Mouse (Mus musculus): ENCODE results near the gene Hk3. TPM values are rescaled to one million over a fixed set of nuclear protein-coding genes. Genes with fewer than 3 reads are reported as not detected.

Gene Hk3
- polyA plus RNA-seq, 1 experiment: not detected

DNA sequence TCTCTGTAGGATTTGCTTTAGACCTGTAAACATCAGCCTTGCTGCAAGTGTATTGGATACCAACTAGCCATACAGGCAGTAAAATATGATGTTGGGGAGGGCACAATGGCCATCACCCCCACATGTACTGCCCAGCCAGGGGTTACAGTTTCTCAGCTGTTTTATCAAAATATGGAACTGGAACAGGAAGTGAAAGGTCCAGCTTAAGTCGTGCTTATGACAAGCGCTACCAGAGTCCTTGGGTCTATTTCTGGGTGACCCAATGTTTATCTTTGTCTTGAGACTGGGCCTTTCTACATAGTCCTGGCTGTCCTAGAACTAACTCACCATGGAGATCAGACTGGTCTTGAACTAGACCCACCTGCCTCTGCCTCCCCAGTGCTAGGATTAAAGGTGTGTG lies 3.0 kb upstream of the Hk3 start:
- H3K27ac ChIP-seq (ENCODE audit: insufficient read depth, low read length): no peak overlapping the region
- H3K9me3 ChIP-seq (replicated peaks; ENCODE audit: control insufficient read depth, insufficient read depth, low read length, poor library complexity, severe bottlenecking): 0 out of 2 replicates have a peak, but pooled peaks cover 2% of the 10 kb centered on the region
- H3K4me3 ChIP-seq (ENCODE audit: low read depth, low read length): no peak overlapping the region
- peaks cover 6% of the 10 kb centered on the region for H3K4me1 ChIP-seq (ENCODE audit: control insufficient read depth, insufficient read depth, low read length)
- H3K9ac ChIP-seq (ENCODE audit: low read depth, poor library complexity, severe bottlenecking): no peak overlapping the region
- peaks cover 4% of the 10 kb centered on the region; the same call in 1 of the 2 replicates for H3K36me3 ChIP-seq (ENCODE audit: control insufficient read depth, insufficient read depth, low read length, poor library complexity, severe bottlenecking)
- TF ChIP-seq POLR2A (IDR thresholded peaks at IDR 0.05; ENCODE audit: insufficient read depth, low read length): no peak
- no peak for TF ChIP-seq EP300 (IDR thresholded peaks at IDR 0.05; ENCODE audit: insufficient read depth, low read depth, low read length)
- TF ChIP-seq CTCF (IDR thresholded peaks at IDR 0.05; ENCODE audit: low read depth, low read length): no peak
- H3K27me3 ChIP-seq (ENCODE audit: control insufficient read depth, insufficient read depth, low read length, poor library complexity, severe bottlenecking): no peaks in the 10 kb centered on the region

DNA sequence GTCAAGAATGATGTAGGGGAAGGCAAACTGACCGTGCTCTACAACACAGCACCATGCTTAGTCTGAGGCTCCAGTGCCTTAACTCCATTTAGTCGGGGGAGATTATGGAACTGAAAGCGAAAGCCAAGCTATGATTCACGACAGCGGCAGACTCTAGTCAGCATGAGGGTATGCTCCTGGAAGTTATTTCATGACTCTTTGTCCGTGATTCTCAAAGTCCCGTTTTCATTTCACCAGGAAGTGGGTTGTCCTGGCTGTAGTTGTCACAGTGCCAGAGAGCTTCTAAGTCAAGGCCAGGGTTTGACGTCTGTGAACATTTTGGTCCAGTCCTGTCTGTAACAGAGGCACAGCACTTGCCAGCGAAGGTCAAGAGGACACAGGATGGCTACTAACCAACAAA lies 1.5 kb upstream of the Hk3 start:
- H3K9ac ChIP-seq (ENCODE audit: low read depth, poor library complexity, severe bottlenecking): no peak overlapping the region
- H3K9me3 ChIP-seq (replicated peaks; ENCODE audit: control insufficient read depth, insufficient read depth, low read length, poor library complexity, severe bottlenecking): 0 out of 2 replicates have a peak, but pooled peaks cover 2% of the 10 kb centered on the region
- H3K4me1 ChIP-seq (ENCODE audit: control insufficient read depth, insufficient read depth, low read length): peaks cover 6% of the 10 kb centered on the region
- H3K4me3 ChIP-seq (ENCODE audit: low read depth, low read length): no peak overlapping the region
- no peaks in the 10 kb centered on the region for H3K36me3 ChIP-seq (ENCODE audit: control insufficient read depth, insufficient read depth, low read length, poor library complexity, severe bottlenecking)
- no peak overlapping the region; the same call in 1 of the 2 replicates for H3K27ac ChIP-seq (ENCODE audit: insufficient read depth, low read length)
- no peaks in the 10 kb centered on the region for H3K27me3 ChIP-seq (ENCODE audit: control insufficient read depth, insufficient read depth, low read length, poor library complexity, severe bottlenecking)
- TF ChIP-seq CTCF (IDR thresholded peaks at IDR 0.05; ENCODE audit: low read depth, low read length) (no peak), POLR2A (IDR thresholded peaks at IDR 0.05; ENCODE audit: insufficient read depth, low read length) (no peak), EP300 (IDR thresholded peaks at IDR 0.05; ENCODE audit: insufficient read depth, low read depth, low read length) (no peak)

DNA sequence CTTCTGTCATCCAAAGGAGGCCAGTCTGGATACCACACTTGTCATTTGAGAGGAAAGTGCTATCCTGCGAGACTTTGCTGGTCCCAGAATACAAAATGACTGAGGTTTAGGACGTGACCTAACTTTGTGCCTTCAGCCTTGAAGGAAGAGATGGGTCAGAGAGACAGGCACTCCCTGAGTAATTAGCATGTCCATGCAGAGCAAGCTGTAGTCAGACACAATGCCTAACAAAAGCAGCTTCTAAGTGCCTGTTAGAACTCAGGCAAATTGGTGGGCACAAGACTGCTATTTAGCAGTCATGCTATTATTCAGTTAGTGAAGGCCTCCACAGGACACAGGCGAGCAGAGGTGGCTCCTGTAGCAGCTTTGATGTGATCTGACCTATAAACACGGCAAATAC lies 1.1 kb upstream of the Hk3 start:
- Histone ChIP-seq H3K4me3 (ENCODE audit: low read depth, low read length) (no peak overlapping the region), H3K9ac (ENCODE audit: low read depth, poor library complexity, severe bottlenecking) (no peak overlapping the region), H3K27ac (ENCODE audit: insufficient read depth, low read length) (no peak overlapping the region; the same call in 1 of the 2 replicates), H3K9me3 (replicated peaks; ENCODE audit: control insufficient read depth, insufficient read depth, low read length, poor library complexity, severe bottlenecking) (0 out of 2 replicates have a peak, but pooled peaks cover 2% of the 10 kb centered on the region), H3K4me1 (ENCODE audit: control insufficient read depth, insufficient read depth, low read length) (peaks cover 6% of the 10 kb centered on the region), H3K27me3 (ENCODE audit: control insufficient read depth, insufficient read depth, low read length, poor library complexity, severe bottlenecking) (no peaks in the 10 kb centered on the region), H3K36me3 (ENCODE audit: control insufficient read depth, insufficient read depth, low read length, poor library complexity, severe bottlenecking) (no peaks in the 10 kb centered on the region)
- TF ChIP-seq CTCF (IDR thresholded peaks at IDR 0.05; ENCODE audit: low read depth, low read length) (no peak), EP300 (IDR thresholded peaks at IDR 0.05; ENCODE audit: insufficient read depth, low read depth, low read length) (no peak), POLR2A (IDR thresholded peaks at IDR 0.05; ENCODE audit: insufficient read depth, low read length) (no peak)

DNA sequence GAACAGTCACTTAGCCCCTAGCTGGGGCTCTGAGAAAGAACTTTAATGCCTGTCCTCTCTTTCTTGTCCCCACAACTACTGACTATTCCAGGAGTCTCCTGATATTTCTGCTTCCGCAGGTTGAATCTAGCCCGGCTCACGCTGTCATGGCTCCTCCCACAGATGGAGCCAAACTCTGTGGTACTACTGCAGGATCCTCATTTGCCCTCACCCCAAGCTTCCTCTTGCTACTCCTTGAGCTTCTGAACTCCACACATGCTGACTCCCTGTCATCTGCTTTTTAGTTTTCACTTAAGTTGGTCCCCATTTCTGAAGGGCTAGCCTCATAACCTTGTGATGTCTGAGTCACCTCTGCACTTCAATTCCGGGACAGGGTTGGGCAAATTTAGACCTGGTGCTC lies 1.1 kb downstream of the Hk3 start:
- Histone ChIP-seq H3K9me3 (replicated peaks; ENCODE audit: control insufficient read depth, insufficient read depth, low read length, poor library complexity, severe bottlenecking) (no peaks in the 10 kb centered on the region), H3K36me3 (ENCODE audit: control insufficient read depth, insufficient read depth, low read length, poor library complexity, severe bottlenecking) (no peaks in the 10 kb centered on the region), H3K27me3 (ENCODE audit: control insufficient read depth, insufficient read depth, low read length, poor library complexity, severe bottlenecking) (no peaks in the 10 kb centered on the region), H3K4me3 (ENCODE audit: low read depth, low read length) (no peak overlapping the region), H3K4me1 (ENCODE audit: control insufficient read depth, insufficient read depth, low read length) (peaks cover 6% of the 10 kb centered on the region), H3K27ac (ENCODE audit: insufficient read depth, low read length) (no peak overlapping the region), H3K9ac (ENCODE audit: low read depth, poor library complexity, severe bottlenecking) (no peak overlapping the region)
- TF ChIP-seq CTCF (IDR thresholded peaks at IDR 0.05; ENCODE audit: low read depth, low read length): no peak
- TF ChIP-seq POLR2A (IDR thresholded peaks at IDR 0.05; ENCODE audit: insufficient read depth, low read length): no peak
- TF ChIP-seq EP300 (IDR thresholded peaks at IDR 0.05; ENCODE audit: insufficient read depth, low read depth, low read length): no peak

DNA sequence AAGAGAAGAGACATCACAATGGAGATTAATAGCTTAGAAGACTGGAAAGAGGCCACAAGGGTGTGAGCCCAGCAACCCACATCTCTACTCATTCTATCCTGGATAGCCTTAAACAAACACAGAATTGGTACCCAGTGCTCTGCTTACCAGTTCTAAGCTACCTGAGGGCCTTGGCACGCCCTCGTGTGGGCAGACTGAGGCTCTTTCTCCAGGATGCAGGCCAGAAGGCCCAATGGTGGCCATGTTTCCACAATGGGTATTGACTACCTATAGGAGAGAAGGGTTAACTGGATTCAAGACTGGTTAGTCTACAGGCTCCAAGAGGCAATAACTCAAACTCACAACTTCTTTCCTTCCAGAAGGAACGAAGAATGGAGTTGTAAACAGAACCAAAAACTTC lies 2.0 kb downstream of the Hk3 start:
- Histone ChIP-seq H3K9ac (ENCODE audit: low read depth, poor library complexity, severe bottlenecking) (no peak overlapping the region), H3K4me1 (ENCODE audit: control insufficient read depth, insufficient read depth, low read length) (peaks cover 6% of the 10 kb centered on the region)
- TF ChIP-seq CTCF (IDR thresholded peaks at IDR 0.05; ENCODE audit: low read depth, low read length) (no peak), EP300 (IDR thresholded peaks at IDR 0.05; ENCODE audit: insufficient read depth, low read depth, low read length) (no peak), POLR2A (IDR thresholded peaks at IDR 0.05; ENCODE audit: insufficient read depth, low read length) (no peak)

DNA sequence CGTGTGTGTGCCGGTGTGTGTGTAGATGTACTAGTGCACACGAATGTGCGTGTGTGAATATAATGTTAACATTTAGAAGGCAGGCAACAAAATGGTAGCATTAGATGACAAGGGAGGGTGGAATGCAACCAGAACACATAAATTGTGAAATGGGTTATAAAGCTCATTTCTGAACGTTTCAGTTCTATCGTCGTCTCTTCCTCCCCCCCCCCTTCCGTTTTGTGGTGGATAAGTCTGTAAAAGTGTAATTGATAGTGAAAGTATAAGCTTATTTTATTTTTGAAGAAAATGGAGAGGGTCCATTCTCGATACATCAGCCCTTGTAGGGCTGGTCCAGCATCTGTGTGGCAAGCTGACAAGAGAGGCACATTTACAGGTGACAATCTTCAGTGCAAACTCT lies 2.5 kb downstream of the Hk3 start:
- Histone ChIP-seq H3K27ac (ENCODE audit: insufficient read depth, low read length) (no peak overlapping the region), H3K27me3 (ENCODE audit: control insufficient read depth, insufficient read depth, low read length, poor library complexity, severe bottlenecking) (no peaks in the 10 kb centered on the region), H3K9me3 (replicated peaks; ENCODE audit: control insufficient read depth, insufficient read depth, low read length, poor library complexity, severe bottlenecking) (no peaks in the 10 kb centered on the region), H3K36me3 (ENCODE audit: control insufficient read depth, insufficient read depth, low read length, poor library complexity, severe bottlenecking) (no peaks in the 10 kb centered on the region), H3K9ac (ENCODE audit: low read depth, poor library complexity, severe bottlenecking) (no peak overlapping the region), H3K4me1 (ENCODE audit: control insufficient read depth, insufficient read depth, low read length) (peaks cover 6% of the 10 kb centered on the region), H3K4me3 (ENCODE audit: low read depth, low read length) (no peak overlapping the region)
- no peak for TF ChIP-seq POLR2A (IDR thresholded peaks at IDR 0.05; ENCODE audit: insufficient read depth, low read length)
- TF ChIP-seq EP300 (IDR thresholded peaks at IDR 0.05; ENCODE audit: insufficient read depth, low read depth, low read length): no peak
- TF ChIP-seq CTCF (IDR thresholded peaks at IDR 0.05; ENCODE audit: low read depth, low read length): no peak

More for the DNA sequence above, 2.0 kb downstream of the Hk3 start:
- no peaks in the 10 kb centered on the region for H3K9me3 ChIP-seq (replicated peaks; ENCODE audit: control insufficient read depth, insufficient read depth, low read length, poor library complexity, severe bottlenecking)
- no peak overlapping the region for H3K4me3 ChIP-seq (ENCODE audit: low read depth, low read length)
- no peaks in the 10 kb centered on the region for H3K27me3 ChIP-seq (ENCODE audit: control insufficient read depth, insufficient read depth, low read length, poor library complexity, severe bottlenecking)
- no peaks in the 10 kb centered on the region for H3K36me3 ChIP-seq (ENCODE audit: control insufficient read depth, insufficient read depth, low read length, poor library complexity, severe bottlenecking)
- no peak overlapping the region for H3K27ac ChIP-seq (ENCODE audit: insufficient read depth, low read length)
